Mouse (Mus musculus) midbrain, embryonic 12.5 days (tissue): ENCODE results near the gene Lamc2. TPM values are rescaled to one million over a fixed set of nuclear protein-coding genes. Genes with fewer than 3 reads are reported as not detected.

Source experiments
- ATAC-seq: fragments of 200-750 bp; cut with Nextera tagmentation; 2 replicates; pipeline ENCODE4 v1.8.0; 2017; ENCODE audit warnings: low read depth, moderate TSS enrichment, moderate library complexity; ENCODE audit not compliant: low FRiP score
- H3K27ac ChIP-seq: fragments of 300-500 bp; sonication (generic); replicated peaks from 2 replicates; pipeline ENCODE4 v1.5.1; 2016; ENCODE audit warnings: mild to moderate bottlenecking
- H3K27me3 ChIP-seq: fragments of 300-500 bp; sonication (generic); 2 replicates; pipeline ENCODE4 v1.6.1; 2016; ENCODE audit warnings: mild to moderate bottlenecking
- H3K36me3 ChIP-seq: fragments of 300-500 bp; sonication (generic); 2 replicates; pipeline ENCODE4 v1.6.1; 2016
- H3K4me1 ChIP-seq: fragments of 300-500 bp; sonication (generic); 2 replicates; pipeline ENCODE4 v1.6.1; 2016
- H3K4me2 ChIP-seq: fragments of 300-500 bp; sonication (generic); replicated peaks from 2 replicates; pipeline ENCODE4 v1.6.1; 2016; ENCODE audit warnings: mild to moderate bottlenecking, moderate library complexity
- H3K4me3 ChIP-seq: fragments of 300-500 bp; sonication (generic); 2 replicates; pipeline ENCODE4 v1.5.1; 2016; ENCODE audit warnings: mild to moderate bottlenecking
- H3K9ac ChIP-seq: fragments of 300-500 bp; sonication (generic); replicated peaks from 2 replicates; pipeline ENCODE4 v1.6.1; 2016; ENCODE audit warnings: mild to moderate bottlenecking, moderate library complexity
- H3K9me3 ChIP-seq: fragments of 300-500 bp; sonication (generic); 2 replicates; pipeline ENCODE4 v1.6.1; 2016; ENCODE audit warnings: mild to moderate bottlenecking
- WGBS: fragments of 180-500 bp; shearing (Covaris S2); methylation state at CpG from one replicate; pipeline ENCODE4 v1.1.7; 2016; 5-methylcytosine and 5-hydroxymethylcytosine counted together
- polyA plus RNA-seq: library from polyadenylated mRNA; unstranded; fragments of >200 nt; fragmentation: Nextera tagmentation; extraction: Ambion mirVana; gene quantifications from 2 replicates; pipeline ENCODE4 v1.2.1, GENCODE M21; 2016

Gene Lamc2
- polyA plus RNA-seq, 1 experiment from 2014 or later = 0.88 TPM

GRCm38 (mm10) chr1:153173276-153173675, 13.0 kb downstream of the Lamc2 start:
- Histone ChIP-seq H3K27me3 (no peaks in the 10 kb centered on the region), H3K9ac (no peak overlapping the region), H3K4me3 (no peak overlapping the region), H3K9me3 (no peaks in the 10 kb centered on the region), H3K27ac (no peak overlapping the region), H3K36me3 (no peaks in the 10 kb centered on the region), H3K4me2 (no peak overlapping the region), H3K4me1 (peaks cover 13% of the 10 kb centered on the region)
- 75% methylated on average over 3 of the region's 3 CpGs for WGBS
- ATAC-seq = no peak

GRCm38 (mm10) chr1:153172291-153172731, 13.9 kb downstream of the Lamc2 start:
- H3K9ac ChIP-seq = no peak overlapping the region
- no peak overlapping the region for H3K4me3 ChIP-seq
- H3K36me3 ChIP-seq = no peaks in the 10 kb centered on the region
- H3K27me3 ChIP-seq = no peaks in the 10 kb centered on the region
- WGBS = 36% methylated on average over 9 of the region's 9 CpGs
- ATAC-seq = no peak
- peaks cover 13% of the 10 kb centered on the region for H3K4me1 ChIP-seq
- no peaks in the 10 kb centered on the region for H3K9me3 ChIP-seq
- no peak overlapping the region for H3K27ac ChIP-seq
- no peak overlapping the region for H3K4me2 ChIP-seq

- no peaks in the 10 kb centered on the region for H3K27me3 ChIP-seq
- no peaks in the 10 kb centered on the region for H3K9me3 ChIP-seq
- no peaks in the 10 kb centered on the region for H3K36me3 ChIP-seq
- WGBS = 84% methylated on average over 10 of the region's 10 CpGs
- H3K4me2 ChIP-seq = no peak overlapping the region
- H3K4me3 ChIP-seq = no peak overlapping the region
- H3K9ac ChIP-seq = no peak overlapping the region
- ATAC-seq = no peak
- no peak overlapping the region for H3K27ac ChIP-seq
- H3K4me1 ChIP-seq = peaks cover 13% of the 10 kb centered on the region
Observed at GRCm38 (mm10) chr1:153171011-153171410, 15.2 kb downstream of the Lamc2 start.

- Histone ChIP-seq H3K27me3 (no peaks in the 10 kb centered on the region), H3K9ac (no peak overlapping the region), H3K36me3 (no peaks in the 10 kb centered on the region), H3K4me2 (no peak overlapping the region), H3K4me3 (no peak overlapping the region), H3K9me3 (no peaks in the 10 kb centered on the region), H3K4me1 (peaks cover 11% of the 10 kb centered on the region), H3K27ac (no peak overlapping the region)
- 81% methylated on average over 5 of the region's 5 CpGs for WGBS
- ATAC-seq = no peak
Observed at GRCm38 (mm10) chr1:153168293-153168692, 18.0 kb downstream of the Lamc2 start.

- Histone ChIP-seq H3K9me3 (no peaks in the 10 kb centered on the region), H3K27ac (no peak overlapping the region), H3K9ac (no peak overlapping the region), H3K4me3 (no peak overlapping the region), H3K4me2 (no peak overlapping the region), H3K27me3 (no peaks in the 10 kb centered on the region), H3K4me1 (no peaks in the 10 kb centered on the region), H3K36me3 (no peaks in the 10 kb centered on the region)
- WGBS = 80% methylated on average over 3 of the region's 3 CpGs
- no peak for ATAC-seq
Observed at GRCm38 (mm10) chr1:153163831-153164230, 22.4 kb downstream of the Lamc2 start.

- Histone ChIP-seq H3K27me3 (no peaks in the 10 kb centered on the region), H3K27ac (no peak overlapping the region), H3K4me1 (0 out of 2 replicates have a peak, but pooled peaks cover 1% of the 10 kb centered on the region), H3K9ac (no peak overlapping the region), H3K4me2 (no peak overlapping the region), H3K9me3 (no peaks in the 10 kb centered on the region), H3K4me3 (no peak overlapping the region), H3K36me3 (no peaks in the 10 kb centered on the region)
- ATAC-seq = no peak
- 96% methylated on average over 4 of the region's 4 CpGs for WGBS
Observed at GRCm38 (mm10) chr1:153159137-153159536, 27.1 kb downstream of the Lamc2 start.

- peaks cover 7% of the 10 kb centered on the region; the same call in 1 of the 2 replicates for H3K4me1 ChIP-seq
- no peak overlapping the region for H3K4me3 ChIP-seq
- no peak overlapping the region for H3K9ac ChIP-seq
- no peaks in the 10 kb centered on the region for H3K9me3 ChIP-seq
- WGBS = 80% methylated on average over 5 of the region's 5 CpGs
- no peak for ATAC-seq
- no peaks in the 10 kb centered on the region for H3K36me3 ChIP-seq
- no peaks in the 10 kb centered on the region for H3K27me3 ChIP-seq
- no peak overlapping the region for H3K4me2 ChIP-seq
- H3K27ac ChIP-seq = no peak overlapping the region
Observed at GRCm38 (mm10) chr1:153157021-153157623, 29.1 kb downstream of the Lamc2 start.

GRCm38 (mm10) chr1:153155364-153155763, 30.9 kb downstream of the Lamc2 start:
- 89% methylated on average over 8 of the region's 8 CpGs for WGBS
- Histone ChIP-seq H3K27me3 (no peaks in the 10 kb centered on the region), H3K27ac (no peak overlapping the region), H3K36me3 (no peaks in the 10 kb centered on the region), H3K4me2 (no peak overlapping the region), H3K9me3 (no peaks in the 10 kb centered on the region), H3K9ac (no peak overlapping the region), H3K4me3 (no peak overlapping the region), H3K4me1 (peaks cover 7% of the 10 kb centered on the region; the same call in 1 of the 2 replicates)
- no peak for ATAC-seq

- Histone ChIP-seq H3K9me3 (no peaks in the 10 kb centered on the region), H3K36me3 (no peaks in the 10 kb centered on the region), H3K4me3 (no peak overlapping the region), H3K4me2 (no peak overlapping the region), H3K27ac (no peak overlapping the region), H3K9ac (no peak overlapping the region), H3K4me1 (peaks cover 7% of the 10 kb centered on the region; the same call in 1 of the 2 replicates), H3K27me3 (no peaks in the 10 kb centered on the region)
- peak; percentile 52; the same call in 1 of the 2 replicates for ATAC-seq
- 70% methylated on average over 10 of the region's 10 CpGs for WGBS
Observed at GRCm38 (mm10) chr1:153153619-153154137, 32.6 kb downstream of the Lamc2 start.

GRCm38 (mm10) chr1:153152594-153152993, 33.7 kb downstream of the Lamc2 start:
- H3K27ac ChIP-seq = no peak overlapping the region
- 84% methylated on average over 7 of the region's 7 CpGs for WGBS
- ATAC-seq = no peak
- no peaks in the 10 kb centered on the region for H3K27me3 ChIP-seq
- H3K9me3 ChIP-seq = no peaks in the 10 kb centered on the region
- peaks cover 7% of the 10 kb centered on the region; the same call in 1 of the 2 replicates for H3K4me1 ChIP-seq
- no peaks in the 10 kb centered on the region for H3K36me3 ChIP-seq
- no peak overlapping the region for H3K4me2 ChIP-seq
- no peak overlapping the region for H3K9ac ChIP-seq
- no peak overlapping the region for H3K4me3 ChIP-seq

- Histone ChIP-seq H3K4me3 (no peak overlapping the region), H3K9me3 (no peaks in the 10 kb centered on the region), H3K27me3 (no peaks in the 10 kb centered on the region), H3K27ac (no peak overlapping the region), H3K4me2 (no peak overlapping the region), H3K36me3 (no peaks in the 10 kb centered on the region), H3K9ac (no peak overlapping the region), H3K4me1 (peaks cover 8% of the 10 kb centered on the region; the same call in 1 of the 2 replicates)
- 87% methylated on average over 5 of the region's 5 CpGs for WGBS
- ATAC-seq = no peak
Observed at GRCm38 (mm10) chr1:153145791-153146190, 40.5 kb downstream of the Lamc2 start.

GRCm38 (mm10) chr1:153144021-153144420, 42.2 kb downstream of the Lamc2 start:
- Histone ChIP-seq H3K27ac (no peak overlapping the region), H3K9me3 (no peaks in the 10 kb centered on the region), H3K4me1 (peaks cover 8% of the 10 kb centered on the region; the same call in 1 of the 2 replicates), H3K4me2 (no peak overlapping the region), H3K27me3 (no peaks in the 10 kb centered on the region), H3K36me3 (no peaks in the 10 kb centered on the region), H3K4me3 (no peak overlapping the region), H3K9ac (no peak overlapping the region)
- 83% methylated on average over 11 of the region's 11 CpGs for WGBS
- ATAC-seq = no peak
